Mouse (Mus musculus) lung, adult 18-20 months (tissue): ENCODE results near the gene Actl6a.
"Not testable (repeated sequence)": the region's sequence is repeated elsewhere in the genome, so short reads cannot be mapped to it uniquely, and the experiment has no call there.

ENCODE experiments used
- DNase-seq, 2 experiments: peaks; one replicate each; pipeline ENCODE4 v3.0.0; 2022; ENCODE audit warnings: mixed read lengths in 2 of 2

Actl6a gene

DNA sequence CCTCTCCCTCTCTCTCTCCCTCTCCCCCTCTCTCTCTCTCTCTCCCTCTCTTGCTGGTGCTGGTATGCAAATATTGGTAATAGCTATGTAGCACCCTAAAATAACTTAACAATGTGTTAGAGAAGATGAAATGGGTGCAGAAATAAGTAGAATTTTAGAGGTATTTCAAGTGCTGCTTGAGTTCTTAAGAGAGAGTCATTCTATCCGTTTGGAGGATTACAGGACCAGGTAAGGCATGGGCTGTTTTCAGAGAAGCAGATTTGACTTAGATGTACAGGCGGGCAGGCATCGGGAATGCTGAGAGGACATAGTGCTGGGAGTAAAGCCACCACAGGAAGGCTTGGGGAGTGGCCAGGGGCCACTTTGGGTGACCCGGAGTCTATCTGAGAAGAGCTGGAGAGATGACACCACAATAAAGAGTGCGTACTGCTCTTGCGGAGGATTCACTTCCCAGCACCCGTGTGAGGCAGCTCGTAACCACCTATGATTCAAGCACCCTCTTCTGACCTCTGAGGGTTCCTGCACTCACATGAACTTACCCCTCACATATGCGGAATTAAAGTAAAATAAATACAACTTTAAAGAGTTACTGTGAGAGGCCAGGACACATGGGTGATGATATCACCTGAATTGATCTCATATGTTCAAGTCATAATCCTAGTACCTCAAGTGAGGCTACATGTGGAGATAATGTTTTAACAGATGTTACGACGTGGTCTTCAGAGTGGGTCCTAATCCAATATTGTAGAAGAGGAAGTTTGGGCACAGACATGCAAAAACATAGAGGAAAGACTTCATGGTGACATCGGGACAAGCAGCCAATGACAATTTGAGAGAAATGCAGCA, 11.1 kb upstream of the Actl6a start:
- no peak for DNase-seq

GRCm38 (mm10) chr3:32695583-32695980, 10.5 kb upstream of the Actl6a start:
- no peak for DNase-seq

DNA sequence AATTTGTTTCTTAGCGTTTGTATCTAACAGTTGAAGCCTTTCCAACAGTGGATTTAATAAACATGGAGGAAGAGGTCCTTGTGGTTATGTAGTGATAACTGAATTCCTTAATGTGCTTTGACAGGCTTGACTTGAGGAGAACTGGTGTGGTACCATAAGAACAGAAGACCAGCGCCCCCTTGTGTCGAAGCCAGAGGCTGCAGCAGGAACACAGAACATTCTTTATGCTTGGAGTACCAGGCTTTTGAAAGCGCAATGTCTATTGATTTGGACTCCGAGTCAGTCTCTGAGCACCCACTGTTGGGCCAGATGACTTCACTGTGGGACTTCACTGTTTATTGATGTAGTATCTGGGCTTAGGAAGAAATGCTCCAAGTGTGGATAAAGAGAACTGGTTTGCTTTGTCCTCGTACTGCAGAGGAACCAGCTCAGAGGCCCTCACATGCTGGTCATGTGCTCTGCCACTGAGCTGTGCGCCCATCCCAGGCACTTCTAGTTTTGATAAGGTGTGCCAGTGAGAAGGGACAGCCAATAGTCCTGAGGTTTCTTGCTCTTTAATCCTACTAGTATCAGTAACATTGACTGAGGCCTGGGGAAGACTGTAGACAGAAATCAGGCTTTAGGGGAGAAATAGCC, 7.8 kb upstream of the Actl6a start:
- DNase-seq = peak; percentile 81 to 86

DNA sequence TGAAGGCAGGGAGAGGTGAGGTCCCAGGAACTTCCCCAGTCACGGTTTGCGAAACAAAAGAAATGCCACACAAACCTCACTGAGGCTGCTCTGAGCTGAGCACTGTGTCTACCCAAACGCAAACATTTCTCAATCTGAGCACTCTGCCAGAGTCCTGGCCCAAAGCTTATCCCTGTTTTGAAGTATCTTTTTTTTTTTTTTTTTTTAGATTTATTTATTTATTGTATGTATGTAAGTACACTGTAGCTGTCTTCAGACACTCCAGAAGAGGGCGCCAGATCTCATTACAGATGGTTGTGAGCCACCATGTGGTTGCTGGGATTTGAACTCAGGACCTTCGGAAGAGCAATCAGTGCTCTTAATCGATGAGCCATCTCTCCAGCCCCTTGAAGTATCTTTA, 2.1 kb upstream of the Actl6a start:
- DNase-seq = not testable (repeated sequence)

DNA sequence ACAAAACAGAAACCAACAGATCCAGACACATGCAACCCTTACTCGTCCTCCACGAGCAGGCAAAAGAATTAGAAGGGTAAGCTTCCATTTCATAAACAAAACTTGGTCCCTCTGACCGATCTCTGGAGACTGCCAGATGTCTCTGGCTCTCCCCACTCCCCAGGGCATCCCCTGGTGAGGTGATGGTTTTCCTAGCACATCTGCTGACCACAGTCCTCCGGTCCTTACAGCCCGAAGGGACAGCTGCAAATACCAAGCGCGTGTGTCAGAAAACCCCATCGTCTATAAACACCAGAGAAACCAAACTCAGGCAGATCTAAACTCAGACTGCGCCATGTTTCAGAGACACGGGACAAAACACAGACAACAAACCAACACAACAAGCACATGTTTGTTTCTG, 1.5 kb upstream of the Actl6a start:
- DNase-seq = not testable (repeated sequence)

DNA sequence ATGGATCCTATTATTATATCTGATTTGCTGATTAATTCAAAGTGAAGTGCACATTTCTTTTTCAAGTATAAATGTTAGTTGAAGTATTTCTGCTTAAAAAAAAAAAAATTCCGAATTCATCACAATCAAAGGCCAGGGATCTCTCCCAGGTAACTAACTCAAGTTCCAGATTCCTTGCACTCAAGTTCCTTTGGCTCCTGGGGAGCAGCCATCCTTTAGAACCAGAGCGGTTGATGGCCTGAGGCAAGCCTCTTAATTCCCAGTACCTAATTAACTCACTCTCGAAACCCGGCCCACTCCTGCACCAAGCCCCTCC, 1.9 kb downstream of the Actl6a start:
- DNase-seq = no peak

- peak; percentile 97 to 98 for DNase-seq
Measured at GRCm38 (mm10) chr3:32708368-32709231, 2.5 kb downstream of the Actl6a start.

DNA sequence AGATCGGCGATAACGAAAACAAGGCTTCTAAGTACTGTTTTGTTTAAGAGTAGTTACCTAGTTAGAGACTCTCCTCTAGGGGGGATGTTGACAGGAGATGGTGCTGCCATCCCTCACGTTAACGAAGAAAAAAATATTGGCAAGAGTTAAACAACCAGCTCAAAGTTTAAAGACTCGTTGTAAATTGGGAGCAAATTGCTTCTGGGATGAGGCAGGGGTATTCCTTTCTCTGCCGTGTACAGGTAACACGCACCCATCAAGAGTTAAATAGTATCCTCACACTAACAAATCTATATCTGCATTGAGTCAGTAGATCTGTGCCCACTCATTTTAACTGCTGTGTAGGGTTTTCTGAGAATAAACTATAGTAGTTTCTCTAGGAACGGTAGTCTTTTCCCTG, 3.3 kb downstream of the Actl6a start:
- no peak for DNase-seq

GRCm38 (mm10) chr3:32713711-32714110, 7.6 kb downstream of the Actl6a start:
- no peak for DNase-seq

- DNase-seq = not testable (repeated sequence)
Measured at GRCm38 (mm10) chr3:32717403-32717802, 11.3 kb downstream of the Actl6a start.

GRCm38 (mm10) chr3:32718271-32718670, 12.2 kb downstream of the Actl6a start:
- peak; percentile 69 to 83 for DNase-seq

DNA sequence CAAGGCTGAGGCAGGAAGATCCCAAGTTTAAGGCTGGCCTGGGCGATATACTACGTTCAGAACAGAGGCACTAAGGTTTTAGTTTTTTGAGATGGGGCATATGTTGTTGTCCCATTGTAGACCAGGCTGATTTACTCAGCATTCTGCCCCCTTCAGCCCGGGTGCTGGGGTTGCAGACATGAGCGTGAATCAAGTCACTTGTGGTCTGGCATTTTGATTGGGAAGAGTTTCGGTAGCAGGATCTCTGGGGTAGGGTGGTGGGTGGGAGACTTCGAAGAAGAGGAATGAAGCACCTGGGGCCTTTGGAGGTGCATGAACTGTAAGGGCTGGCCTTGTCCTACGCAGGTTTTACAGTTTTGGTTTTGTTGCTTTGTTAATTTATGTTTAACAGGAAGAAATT, 18.1 kb downstream of the Actl6a start:
- no peak for DNase-seq

GRCm38 (mm10) chr3:32725951-32726350, 19.9 kb downstream of the Actl6a start:
- no peak for DNase-seq

- no peak for DNase-seq
Measured at GRCm38 (mm10) chr3:32727861-32728260, 21.8 kb downstream of the Actl6a start.

DNA sequence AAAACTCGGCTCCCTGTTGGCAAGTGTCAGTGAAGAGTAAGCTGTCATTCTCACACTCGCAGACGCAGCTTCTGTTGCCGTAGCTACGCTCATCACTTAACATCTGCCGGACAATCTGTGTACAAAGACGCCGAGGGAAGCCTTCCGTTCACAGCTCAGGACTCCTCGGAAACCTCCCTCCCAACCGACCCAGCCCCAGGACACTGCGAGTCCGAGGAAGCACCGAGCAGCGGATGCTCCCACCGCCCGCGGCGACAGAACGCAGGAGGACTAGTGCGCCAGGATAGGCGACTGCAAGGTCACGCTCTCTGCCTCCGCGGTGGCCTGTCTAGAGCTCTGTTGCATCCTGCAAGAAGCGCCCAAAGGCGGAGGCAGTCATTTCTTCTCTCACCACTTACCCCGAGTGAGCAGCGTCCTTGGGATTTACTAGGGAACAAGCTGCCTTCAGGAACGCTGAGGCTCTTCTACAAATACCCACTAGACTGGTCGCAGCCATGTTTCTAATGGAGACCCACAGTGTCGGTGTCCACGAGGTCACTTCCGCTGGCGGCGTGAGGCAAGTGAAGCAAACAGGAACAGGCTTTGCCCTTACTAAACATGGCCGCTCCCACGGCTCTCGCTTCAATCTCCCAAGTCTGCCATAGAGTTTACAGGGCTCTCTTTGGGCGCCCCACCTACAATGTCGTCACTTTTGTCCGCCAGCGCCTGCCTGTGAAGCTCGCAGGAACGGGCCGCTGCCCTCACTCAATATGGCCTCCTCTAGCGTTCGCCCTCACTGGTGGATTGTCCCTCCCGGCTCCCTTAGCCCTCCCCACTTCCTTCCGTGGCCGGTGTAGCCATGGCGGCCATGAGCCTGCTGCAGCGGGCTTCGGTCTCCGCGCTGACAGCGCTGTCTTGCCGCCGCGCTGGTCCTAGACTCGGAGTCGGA, 30.4 kb downstream of the Actl6a start, which contains the start of gene Ndufb5:
TSS of gene Ndufb5 (plus strand) at position 747 of the 928 bp plus-strand sequence.
- peak; percentile 99 for DNase-seq

DNA sequence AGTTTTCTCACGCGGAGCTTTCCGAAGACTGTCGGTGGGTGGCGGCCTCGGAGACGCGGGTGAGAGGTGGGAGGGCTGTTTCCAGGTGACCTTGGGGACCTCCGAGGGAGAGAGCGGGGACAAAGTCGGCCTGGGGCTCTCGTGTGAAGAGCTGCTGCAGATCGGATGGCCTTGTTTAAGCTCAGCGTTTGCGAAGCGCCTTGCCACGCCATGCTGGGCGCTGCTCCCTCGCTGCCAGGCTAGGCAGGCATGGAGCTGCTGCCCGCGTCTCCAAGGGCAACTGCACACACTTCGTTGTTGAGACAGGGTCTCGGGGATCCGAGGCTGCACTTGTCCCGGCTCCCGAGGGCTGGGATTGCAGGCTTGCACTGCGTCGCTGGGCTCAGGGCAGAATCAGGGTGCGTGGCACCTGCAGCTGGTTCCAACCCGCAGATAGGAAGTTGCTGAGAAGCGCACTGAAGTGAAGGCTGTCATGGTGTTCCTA, 31.1 kb downstream of the Actl6a start, which contains the start of gene Mrpl47:
TSS of gene Mrpl47 (minus strand) at position 434 of the 484 bp plus-strand sequence.
- no peak for DNase-seq

DNA sequence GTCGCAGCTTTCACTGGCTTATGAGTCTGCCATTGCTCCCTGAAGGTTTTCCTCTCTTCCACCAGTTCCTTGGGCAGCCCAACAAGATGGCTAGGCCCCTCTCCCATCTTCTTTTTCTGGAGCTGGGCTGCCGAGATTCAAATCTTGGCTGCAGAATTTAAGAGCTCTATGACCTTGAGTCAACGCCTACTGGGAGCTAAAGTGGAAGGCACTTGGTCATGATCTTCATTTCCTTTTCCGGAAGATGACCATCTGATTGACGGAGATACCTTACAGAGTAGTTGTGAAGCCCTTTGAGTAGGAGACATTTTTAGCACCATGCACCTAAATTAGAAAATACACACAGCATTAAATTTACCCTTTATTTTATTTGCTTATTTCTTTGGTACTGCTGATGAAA, 32.5 kb downstream of the Actl6a start:
- no peak for DNase-seq

DNA sequence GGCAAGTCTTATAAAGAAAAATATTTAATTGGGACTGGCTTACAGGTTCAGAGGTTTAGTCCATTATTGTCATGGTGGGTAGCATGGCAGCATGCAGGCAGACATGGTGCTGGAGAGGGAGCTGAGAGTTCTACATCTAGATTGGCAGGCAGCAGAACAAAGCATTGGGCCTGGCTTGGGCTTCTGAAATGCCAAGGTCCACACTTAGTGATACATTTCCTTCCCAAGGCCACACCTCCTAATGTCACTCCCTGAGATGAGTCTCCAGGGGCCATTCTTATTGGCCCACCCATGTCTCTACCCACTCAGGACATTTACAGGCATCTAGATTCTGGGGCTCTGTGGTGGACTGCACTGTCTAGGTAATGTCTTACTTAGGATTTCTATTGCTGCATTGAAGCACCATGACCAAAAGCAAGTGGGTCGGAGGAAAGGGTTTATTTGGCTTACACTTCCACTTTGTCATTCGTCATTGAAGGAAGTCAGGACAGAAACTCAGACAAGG, 36.2 kb downstream of the Actl6a start:
- no peak for DNase-seq

DNA sequence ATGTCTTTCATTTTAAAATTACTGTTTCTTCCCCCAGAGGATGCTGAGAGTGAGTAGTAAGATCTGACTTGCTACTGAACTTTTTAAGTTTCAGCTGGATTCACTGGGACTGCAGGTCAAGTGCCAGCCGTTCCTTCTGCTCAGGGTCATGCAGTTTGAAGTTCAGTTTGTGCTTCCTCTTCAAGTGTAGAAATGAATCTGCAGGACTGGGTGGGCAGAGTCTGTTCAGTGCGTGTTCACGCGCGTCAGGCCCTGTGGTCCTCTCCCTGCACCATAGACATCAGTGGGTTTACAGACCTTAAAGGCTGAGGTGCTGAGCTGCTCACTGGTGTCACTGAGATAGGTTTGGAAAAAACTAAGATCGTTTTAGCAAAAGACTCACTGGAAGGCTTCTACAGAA, 38.9 kb downstream of the Actl6a start:
- no peak for DNase-seq

DNA sequence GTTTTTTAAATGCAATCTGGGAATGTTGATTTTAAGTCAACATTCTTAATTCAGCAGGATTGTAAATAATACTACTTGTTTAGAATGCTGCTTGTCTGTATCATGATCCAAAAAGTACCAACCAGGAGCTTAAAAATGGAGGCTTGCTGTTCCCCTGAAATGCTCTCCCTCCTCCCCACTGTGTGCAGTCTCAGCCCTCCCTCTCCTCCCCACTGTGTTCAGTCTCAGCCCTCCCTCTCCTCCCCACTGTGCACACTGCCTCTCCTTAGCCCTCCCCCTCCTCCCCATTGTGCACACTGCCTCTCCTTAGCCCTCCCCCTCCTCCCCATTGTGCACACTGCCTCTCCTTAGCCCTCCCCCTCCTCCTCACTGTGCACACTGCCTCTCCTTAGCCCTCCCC, 39.3 kb downstream of the Actl6a start:
- not testable (repeated sequence) for DNase-seq

GRCm38 (mm10) chr3:32748384-32748783, 42.3 kb downstream of the Actl6a start:
- no peak for DNase-seq
